Mouse (Mus musculus): ENCODE measurements around the gene Nfic. TPM values are rescaled to one million over a fixed set of nuclear protein-coding genes. Genes with fewer than 3 reads are reported as not detected.

Nfic gene
- polyA plus RNA-seq (2016; fragmentation: Nextera tagmentation; extraction: Ambion mirVana), result 10.1 and 10.2 TPM in 2 replicates

- H3K4me3 ChIP-seq, result no peak within 1 kb of the TSS
- peaks cover 6% of the 10 kb centered on the region for H3K4me1 ChIP-seq
- H3K9me3 ChIP-seq (replicated peaks), result no peaks in the 10 kb centered on the region
- H3K9ac ChIP-seq, result no peak within 1 kb of the TSS
- no peak within 1 kb of the TSS for H3K4me2 ChIP-seq
- ATAC-seq, result no peak
- no peaks in the 10 kb centered on the region for H3K36me3 ChIP-seq
- peaks cover 99% of the 10 kb centered on the region for H3K27me3 ChIP-seq (replicated peaks)
- 56% methylated on average over 28 of the region's 28 CpGs for WGBS (ENCODE audit: insufficient replicate concordance)
- no peak within 1 kb of the TSS for H3K27ac ChIP-seq
Measured at GRCm38 (mm10) chr10:81455181-81455895, at the start of gene Nfic. Nfic (minus strand) TSS chr10:81455635.

DNA sequence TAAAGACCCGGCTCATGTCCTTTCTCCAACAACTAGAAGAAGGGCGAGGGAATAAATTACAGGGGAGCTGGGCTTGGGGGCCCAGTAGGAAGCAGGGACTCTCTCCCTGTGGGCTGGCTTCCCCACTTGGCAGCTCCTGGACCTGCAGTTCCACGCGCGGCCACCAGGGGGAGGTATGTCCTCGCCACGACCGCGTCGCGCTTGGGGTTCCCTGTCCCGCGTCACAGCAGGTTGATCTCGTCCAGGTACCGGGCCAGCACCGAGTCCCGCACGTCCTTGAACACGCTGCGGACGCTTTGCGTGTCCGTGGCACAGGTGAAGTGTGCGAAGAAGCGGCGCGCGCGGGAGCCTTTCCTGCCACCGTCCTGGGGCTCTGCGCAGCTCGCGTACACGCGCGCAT is 47.2 kb upstream of the Nfic start:
- Histone ChIP-seq H3K4me2 (peak overlapping the region; percentile 74), H3K9ac (peak overlapping the region; percentile 27; the same call in 1 of the 2 replicates)
- WGBS (ENCODE audit: insufficient replicate concordance), result 12% methylated on average over 36 of the region's 36 CpGs

DNA sequence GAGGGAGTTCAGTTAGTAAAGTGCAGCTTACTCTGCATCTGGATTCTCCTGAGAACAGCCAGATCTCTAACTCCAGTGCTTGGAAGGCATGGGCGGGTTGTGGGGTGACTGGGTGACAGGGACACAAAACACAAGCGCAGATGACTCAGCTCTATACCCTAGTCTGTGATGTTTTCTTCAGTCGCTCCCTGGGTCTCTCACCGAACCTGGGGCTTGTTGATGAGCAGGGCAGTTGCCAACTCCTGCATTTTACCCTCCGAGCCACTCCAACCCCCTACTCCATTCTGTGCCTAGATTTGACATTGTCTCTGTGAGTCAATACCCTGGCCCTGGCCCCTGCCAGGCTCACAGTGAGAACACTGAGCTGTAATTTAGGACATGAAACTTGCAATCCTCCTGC is 46.4 kb upstream of the Nfic start:
- 0 out of 2 replicates have a peak, but pooled peaks cover 5% of the 10 kb centered on the region for H3K36me3 ChIP-seq
- H3K9me3 ChIP-seq (replicated peaks), result no peaks in the 10 kb centered on the region
- ATAC-seq, result no peak
- peaks cover 11% of the 10 kb centered on the region; the same call in 1 of the 2 replicates for H3K27me3 ChIP-seq (replicated peaks)
- H3K4me2 ChIP-seq, result no peak overlapping the region
- WGBS (ENCODE audit: insufficient replicate concordance), result 68% methylated on average over 5 of the region's 5 CpGs
- no peak overlapping the region for H3K4me3 ChIP-seq
- no peak overlapping the region for H3K9ac ChIP-seq
- H3K4me1 ChIP-seq, result peaks cover 46% of the 10 kb centered on the region
- no peak overlapping the region for H3K27ac ChIP-seq

More for the DNA sequence above, 47.2 kb upstream of the Nfic start:
- peak; percentile 33; the same call in 1 of the 2 replicates for ATAC-seq
- H3K9me3 ChIP-seq (replicated peaks), result no peaks in the 10 kb centered on the region
- peaks cover 45% of the 10 kb centered on the region for H3K4me1 ChIP-seq
- H3K27me3 ChIP-seq (replicated peaks), result peaks cover 11% of the 10 kb centered on the region; the same call in 1 of the 2 replicates
- 0 out of 2 replicates have a peak, but pooled peaks cover 5% of the 10 kb centered on the region for H3K36me3 ChIP-seq
- H3K4me3 ChIP-seq, result peak overlapping the region; percentile 42
- H3K27ac ChIP-seq, result no peak overlapping the region

GRCm38 (mm10) chr10:81500032-81500431 is 44.6 kb upstream of the Nfic start, which contains the start of gene S1pr4:
S1pr4 (minus strand) TSS chr10:81500132.
- WGBS (ENCODE audit: insufficient replicate concordance), result 62% methylated on average over 3 of the region's 3 CpGs
- peak within 1 kb of the TSS; percentile 73 for H3K4me3 ChIP-seq
- ATAC-seq, result no peak
- H3K9me3 ChIP-seq (replicated peaks), result no peaks in the 10 kb centered on the region
- peaks cover 11% of the 10 kb centered on the region; the same call in 1 of the 2 replicates for H3K27me3 ChIP-seq (replicated peaks)
- peak within 1 kb of the TSS; percentile 96 for H3K4me2 ChIP-seq
- peak within 1 kb of the TSS; percentile 74 for H3K27ac ChIP-seq
- peaks cover 54% of the 10 kb centered on the region for H3K4me1 ChIP-seq
- H3K9ac ChIP-seq, result peak within 1 kb of the TSS; percentile 64
- no peaks in the 10 kb centered on the region for H3K36me3 ChIP-seq

DNA sequence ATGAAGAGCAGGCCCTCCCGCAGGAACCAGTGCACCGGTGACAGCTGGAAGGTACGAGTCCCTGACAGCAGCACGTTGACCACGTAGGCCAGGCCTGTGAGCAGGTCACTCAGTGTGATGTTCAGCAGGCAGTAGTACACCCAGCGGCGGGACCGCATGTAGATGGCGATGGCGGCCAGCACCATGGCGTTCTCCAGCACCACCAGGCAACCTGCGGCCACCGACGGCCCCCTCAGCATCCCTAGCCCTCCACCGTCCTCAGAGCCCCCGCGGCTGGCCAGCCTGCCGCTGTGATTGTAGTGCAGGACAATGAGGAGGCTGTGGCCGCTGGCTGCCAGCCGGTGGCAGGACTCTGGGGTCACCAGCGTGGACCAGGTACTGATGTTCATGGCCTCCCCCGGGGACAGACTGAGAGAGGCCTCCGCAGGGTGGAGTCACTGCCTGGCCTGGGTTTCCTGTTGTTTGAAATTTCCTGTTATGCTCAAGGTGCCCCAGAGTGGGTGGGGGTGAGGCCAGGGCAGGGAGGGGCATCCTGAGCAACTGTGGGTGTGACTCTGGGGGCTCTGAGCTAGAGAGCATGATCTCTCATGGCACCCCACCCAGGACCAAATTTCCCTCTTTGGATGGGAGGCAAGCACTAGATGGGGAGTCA is 43.9 kb upstream of the Nfic start:
- H3K4me2 ChIP-seq, result peak overlapping the region; percentile 96
- peaks cover 11% of the 10 kb centered on the region; the same call in 1 of the 2 replicates for H3K27me3 ChIP-seq (replicated peaks)
- H3K9ac ChIP-seq, result peak overlapping the region; percentile 64
- peaks cover 4% of the 10 kb centered on the region for H3K36me3 ChIP-seq
- H3K4me1 ChIP-seq, result peaks cover 61% of the 10 kb centered on the region
- H3K9me3 ChIP-seq (replicated peaks), result no peaks in the 10 kb centered on the region
- no peak for ATAC-seq
- H3K4me3 ChIP-seq, result peak overlapping the region; percentile 73
- 44% methylated on average over 23 of the region's 23 CpGs for WGBS (ENCODE audit: insufficient replicate concordance)
- peak overlapping the region; percentile 74 for H3K27ac ChIP-seq

DNA sequence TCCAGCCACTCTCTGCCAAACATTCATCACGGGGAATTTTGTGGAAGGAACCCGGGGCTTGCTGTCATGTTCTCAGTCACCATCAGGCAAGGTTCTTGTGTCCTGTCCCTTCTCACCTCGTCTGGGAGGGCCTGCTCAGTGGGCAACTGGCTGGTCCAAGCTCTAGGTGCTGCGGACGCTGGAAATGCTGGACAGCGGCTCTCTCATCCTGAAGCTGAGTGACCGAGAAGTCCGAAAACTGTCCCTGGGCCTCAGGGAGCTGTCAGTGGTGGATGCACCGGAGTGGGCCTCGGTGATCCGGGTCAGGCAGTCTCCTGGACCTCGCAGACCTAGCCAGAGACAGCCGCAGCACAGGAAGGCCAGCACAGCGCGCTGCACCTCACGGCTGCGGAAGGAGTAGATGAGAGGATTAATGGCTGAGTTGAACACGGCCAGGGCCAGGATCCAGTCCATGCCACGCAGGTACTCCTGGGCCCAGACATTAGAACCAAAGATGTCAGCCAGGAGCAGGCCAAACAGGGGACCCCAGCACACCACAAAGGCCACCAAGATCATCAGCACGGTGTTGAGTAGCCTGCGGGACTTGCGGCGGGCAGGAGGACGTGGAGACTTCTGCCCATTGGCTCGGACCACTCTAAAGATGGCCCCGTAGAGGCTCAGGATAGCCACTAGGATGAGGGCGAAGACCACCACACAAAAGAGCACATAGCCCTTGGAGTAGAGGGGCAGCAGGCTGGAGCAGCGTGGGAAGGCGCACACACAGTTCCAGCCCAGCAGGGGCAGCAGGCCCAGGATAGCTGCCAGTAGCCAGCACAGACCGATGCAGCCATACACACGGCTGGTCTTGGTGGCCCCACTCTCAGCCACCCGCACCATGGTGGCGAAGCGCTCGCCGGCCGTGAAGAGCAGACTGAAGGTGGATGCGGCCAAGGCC is 43.1 kb upstream of the Nfic start:
- peak overlapping the region; percentile 64 for H3K9ac ChIP-seq
- 72% methylated on average over 38 of the region's 38 CpGs for WGBS (ENCODE audit: insufficient replicate concordance)

DNA sequence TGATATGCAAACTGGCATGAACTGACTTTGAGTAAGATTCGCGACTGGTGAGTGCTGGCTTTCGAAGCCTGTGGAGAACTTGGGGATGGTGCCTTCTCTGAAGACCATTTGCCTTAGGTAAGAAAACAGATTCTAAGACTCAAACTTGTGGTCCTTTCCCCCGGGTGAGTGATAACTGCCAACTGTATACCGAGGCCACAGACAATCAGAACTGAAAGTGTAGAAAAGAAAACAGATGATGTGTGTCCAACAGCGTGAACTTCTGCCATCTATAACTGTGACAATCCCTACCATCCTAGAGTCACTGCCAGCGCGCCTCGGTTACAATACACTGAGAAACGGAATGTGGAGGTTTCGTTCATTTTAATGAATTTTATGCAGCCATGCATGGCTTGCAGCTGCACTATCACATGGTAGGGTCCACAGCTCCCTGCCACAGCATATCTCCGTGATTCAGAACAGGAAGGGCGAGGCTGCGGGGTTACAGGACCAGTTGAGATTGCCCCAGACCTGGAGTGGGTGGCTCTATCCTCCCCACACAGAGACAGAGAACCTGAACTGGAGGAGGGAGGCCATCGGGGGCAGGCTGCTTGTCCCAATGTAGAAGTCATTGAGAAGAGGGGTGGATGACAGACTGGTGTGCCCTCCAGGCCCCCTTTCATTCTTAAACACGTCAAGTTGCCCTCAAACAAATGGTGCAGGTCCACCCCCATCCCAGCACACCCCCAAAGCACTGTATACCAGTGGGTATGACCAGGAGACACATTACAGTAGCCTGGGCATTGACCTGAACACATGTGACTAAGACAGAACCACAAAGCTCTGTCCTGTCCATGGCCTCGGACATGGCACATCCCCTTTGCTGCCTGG is 42.2 kb upstream of the Nfic start:
- peaks cover 21% of the 10 kb centered on the region for H3K36me3 ChIP-seq
- H3K27ac ChIP-seq, result peak overlapping the region; percentile 74
- peak overlapping the region; percentile 96 for H3K4me2 ChIP-seq
- peak overlapping the region; percentile 64 for H3K9ac ChIP-seq
- 37% methylated on average over 17 of the region's 17 CpGs for WGBS (ENCODE audit: insufficient replicate concordance)
- H3K4me3 ChIP-seq, result peak overlapping the region; percentile 73
- no peaks in the 10 kb centered on the region for H3K9me3 ChIP-seq (replicated peaks)
- 0 out of 2 replicates have a peak, but pooled peaks have one; percentile 7 for ATAC-seq
- H3K27me3 ChIP-seq (replicated peaks), result no peaks in the 10 kb centered on the region
- peaks cover 66% of the 10 kb centered on the region for H3K4me1 ChIP-seq

More for the DNA sequence above, 43.1 kb upstream of the Nfic start:
- Histone ChIP-seq H3K36me3 (peaks cover 11% of the 10 kb centered on the region), H3K27ac (peak overlapping the region; percentile 74), H3K4me2 (peak overlapping the region; percentile 96), H3K4me1 (peaks cover 69% of the 10 kb centered on the region), H3K9me3 (replicated peaks) (no peaks in the 10 kb centered on the region), H3K27me3 (replicated peaks) (peaks cover 8% of the 10 kb centered on the region; the same call in 1 of the 2 replicates), H3K4me3 (peak overlapping the region; percentile 73)
- no peak for ATAC-seq

DNA sequence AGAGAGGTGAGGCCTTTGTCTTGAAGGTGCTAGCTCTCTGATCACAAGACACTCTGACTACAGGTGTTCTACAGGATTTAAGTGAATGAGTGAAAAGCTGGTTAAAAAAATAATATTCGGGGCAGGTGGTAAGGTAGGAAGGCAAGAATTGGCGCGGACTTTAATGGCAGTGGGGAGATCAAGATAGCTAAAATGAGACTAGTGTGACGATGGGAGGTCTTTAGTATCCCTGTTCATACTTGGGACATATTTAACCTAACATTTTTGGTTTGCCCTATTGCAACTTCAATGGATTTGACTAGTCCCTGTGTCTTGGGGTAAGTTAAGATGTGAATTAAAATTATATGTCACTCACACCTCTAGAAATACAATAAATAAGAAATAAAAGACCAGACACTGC is 41.5 kb upstream of the Nfic start:
- no peaks in the 10 kb centered on the region for H3K9me3 ChIP-seq (replicated peaks)
- H3K27ac ChIP-seq, result peak overlapping the region; percentile 74
- 15% methylated on average over 4 of the region's 4 CpGs for WGBS (ENCODE audit: insufficient replicate concordance)
- ATAC-seq, result no peak
- H3K4me2 ChIP-seq, result peak overlapping the region; percentile 96
- no peaks in the 10 kb centered on the region for H3K27me3 ChIP-seq (replicated peaks)
- H3K4me1 ChIP-seq, result peaks cover 60% of the 10 kb centered on the region
- H3K9ac ChIP-seq, result peak overlapping the region; percentile 64
- H3K36me3 ChIP-seq, result peaks cover 28% of the 10 kb centered on the region
- H3K4me3 ChIP-seq, result peak overlapping the region; percentile 73

- H3K27ac ChIP-seq, result peak within 1 kb of the TSS; percentile 77
- ATAC-seq, result peak; percentile 95
- peak within 1 kb of the TSS; percentile 73 for H3K4me3 ChIP-seq
- H3K27me3 ChIP-seq (replicated peaks), result no peaks in the 10 kb centered on the region
- H3K4me1 ChIP-seq, result peaks cover 59% of the 10 kb centered on the region
- H3K4me2 ChIP-seq, result peak within 1 kb of the TSS; percentile 96
- peak within 1 kb of the TSS; percentile 80 for H3K9ac ChIP-seq
- under 1% methylated on average over 42 of the region's 45 CpGs for WGBS (ENCODE audit: insufficient replicate concordance)
- peaks cover 33% of the 10 kb centered on the region for H3K36me3 ChIP-seq
- H3K9me3 ChIP-seq (replicated peaks), result no peaks in the 10 kb centered on the region
Measured at GRCm38 (mm10) chr10:81496264-81496901, 40.9 kb upstream of the Nfic start, which contains the start of gene Ncln. Ncln (minus strand) TSS chr10:81496392.

DNA sequence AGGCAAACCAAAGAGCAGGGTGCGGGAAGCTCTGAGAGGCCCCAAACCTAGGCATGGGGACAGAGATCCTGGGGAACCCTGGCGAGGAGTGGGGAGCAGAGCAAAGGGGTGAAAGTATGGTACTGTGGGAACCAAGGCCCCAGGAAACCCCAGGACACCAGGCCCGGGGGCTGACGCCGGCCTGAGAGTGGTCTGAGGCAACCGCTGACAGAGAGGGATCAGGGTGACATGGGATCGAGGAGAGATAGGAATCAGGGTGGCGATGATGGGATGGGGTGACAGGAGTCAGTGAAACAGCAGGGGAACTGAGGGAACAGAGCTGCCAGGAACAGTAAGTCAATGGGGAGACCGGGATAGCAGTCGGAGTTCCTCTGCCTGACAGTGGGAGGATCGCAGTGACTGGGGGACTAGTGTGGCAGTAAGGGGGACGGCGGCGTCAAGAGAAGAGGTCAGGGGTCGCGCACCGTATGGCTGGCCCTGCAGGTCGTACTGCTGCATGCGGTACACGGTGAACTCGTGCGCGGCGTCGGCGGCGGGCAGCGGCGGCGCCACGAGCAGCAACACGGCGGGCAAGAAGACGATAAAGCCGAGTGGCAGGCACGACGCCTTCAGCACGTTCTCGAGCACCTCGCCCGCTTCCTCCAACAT is 40.3 kb upstream of the Nfic start:
- peak; percentile 21 for ATAC-seq
- under 1% methylated on average over 41 of the region's 41 CpGs for WGBS (ENCODE audit: insufficient replicate concordance)
- H3K4me1 ChIP-seq, result peaks cover 59% of the 10 kb centered on the region

More for the DNA sequence above, 40.3 kb upstream of the Nfic start:
- Histone ChIP-seq H3K4me2 (peak overlapping the region; percentile 96), H3K27me3 (replicated peaks) (no peaks in the 10 kb centered on the region), H3K36me3 (peaks cover 40% of the 10 kb centered on the region), H3K4me3 (peak overlapping the region; percentile 73), H3K27ac (peak overlapping the region; percentile 77), H3K9me3 (replicated peaks) (no peaks in the 10 kb centered on the region), H3K9ac (peak overlapping the region; percentile 80)
